Mouse (Mus musculus): Measurements from ENCODE around the gene Mrpl12.

- no peak for TF ChIP-seq EP300 (IDR thresholded peaks at IDR 0.05; ENCODE audit: low read depth)
- no peak for TF ChIP-seq CTCF (IDR thresholded peaks at IDR 0.05; ENCODE audit: low read depth)
These were observed 4.1 kb downstream of the Mrpl12 start for GRCm38 (mm10) chr11:120488516-120488915.

All from heart, postnatal 0 days (tissue).